In the genomic region with DNA sequence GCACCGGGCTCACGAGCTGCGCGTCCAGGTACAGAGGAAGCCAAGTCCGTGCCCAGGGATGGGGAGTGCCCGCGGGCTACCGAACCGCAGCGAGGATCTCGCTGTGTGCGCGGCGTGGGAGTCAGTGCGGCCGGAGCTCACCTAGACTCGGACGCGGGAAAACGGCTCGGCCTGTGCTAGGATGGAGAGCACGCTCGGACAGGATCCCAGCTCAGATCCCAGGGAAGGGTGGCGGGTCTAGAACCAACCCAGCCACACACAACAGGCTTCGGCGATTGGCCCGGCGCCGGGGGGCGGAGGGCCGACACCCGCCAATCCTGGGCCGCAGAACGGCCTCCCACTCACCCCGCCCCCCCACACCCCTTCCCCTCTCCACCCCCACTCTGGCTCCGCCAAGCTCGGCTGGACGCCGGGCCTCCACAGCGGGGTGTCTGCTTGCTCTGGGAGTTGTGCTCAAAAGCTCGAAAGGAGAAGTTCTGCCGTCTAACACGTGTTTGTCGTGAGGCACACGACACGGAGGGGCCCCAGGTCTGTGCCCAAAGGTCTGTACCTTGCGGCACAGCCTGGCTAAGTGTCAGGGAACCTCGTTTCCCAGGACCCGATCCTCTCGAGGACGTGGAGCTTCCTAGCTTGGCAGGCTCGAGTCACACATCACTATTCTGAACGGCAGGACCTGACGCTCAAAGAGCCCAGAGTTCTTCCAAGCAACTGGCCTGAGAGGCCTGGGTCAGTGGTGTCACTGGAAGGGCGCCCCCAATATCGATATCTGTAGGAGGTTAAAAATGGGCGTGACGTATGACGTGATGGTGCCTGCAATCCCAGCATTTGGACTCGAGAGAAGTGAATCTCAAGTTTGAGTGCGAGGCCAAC, we compare ENCODE assay signal across 8 mouse cellular contexts. TPM values are rescaled to one million over a fixed set of nuclear protein-coding genes. Genes with fewer than 3 reads are reported as not detected.
DNase-seq lines count a peak whose midpoint lies in the region; ATAC-seq and TF ChIP-seq lines count a peak whose summit lies in the region.

A gene (minus strand): TSS at position 297 of the 870 bp plus-strand sequence.

- H3K4me2 ChIP-seq in CH12.LX (ENCODE audit: insufficient read depth, low read depth, poor library complexity, severe bottlenecking), result peak within 1 kb of the TSS; percentile 64
- H3K4me2 ChIP-seq in forebrain, embryonic 14.5 days (ENCODE audit: low read length), result peak within 1 kb of the TSS; percentile 96
- H3K4me2 ChIP-seq in heart, postnatal 0 days (ENCODE audit: low read depth, low read length), result peak within 1 kb of the TSS; percentile 70
- peak within 1 kb of the TSS; percentile 99 for H3K4me2 ChIP-seq in neural tube, embryonic 15.5 days

- DNase-seq in CH12.LX (ENCODE audit: extremely low read depth), result no peak
- peak; percentile 82 for DNase-seq in brain, embryonic 14.5 days (ENCODE audit: low read depth)
- DNase-seq in forebrain, embryonic 14.5 days (ENCODE audit: low spot score), result peak; percentile 72
- DNase-seq in heart, postnatal 0 days (ENCODE audit: low spot score), result peak; percentile 49
- DNase-seq in kidney, postnatal 36 days, result peak; percentile 94
- peak; percentile 86 to 91 for DNase-seq in lung, adult 18-20 months
- peak; percentile 60 for DNase-seq in thymus, postnatal 14 days

- no peaks in the 10 kb centered on the region for H3K79me2 ChIP-seq in CH12.LX (replicated peaks; ENCODE audit: control insufficient read depth, extremely low read depth, insufficient read depth, poor library complexity, severe bottlenecking)

- TF ChIP-seq RAD21 in CH12.LX (IDR thresholded peaks at IDR 0.05; ENCODE audit: low read depth, low read length), result no peak

- TF ChIP-seq EP300 in CH12.LX (IDR thresholded peaks at IDR 0.05; ENCODE audit: low read length), result no peak
- TF ChIP-seq EP300 in heart, postnatal 0 days (IDR thresholded peaks at IDR 0.05; ENCODE audit: low read depth), result no peak

- dilution Hi-C loops in CH12.LX (cut with MboI; ENCODE audit: extremely low pct_ligation_motif_present, extremely low pct_unique_long_range_greater_than_20kb, low sequenced_read_pairs), result no loop called here

- no peak within 1 kb of the TSS for H3K27ac ChIP-seq in CH12.LX (ENCODE audit: insufficient read depth, low read depth)
- H3K27ac ChIP-seq in forebrain, embryonic 14.5 days (ENCODE audit: low read depth, low read length), result peak within 1 kb of the TSS; percentile 63
- H3K27ac ChIP-seq in heart, postnatal 0 days (ENCODE audit: low read depth), result no peak within 1 kb of the TSS
- H3K27ac ChIP-seq in neural tube, embryonic 15.5 days (replicated peaks), result peak within 1 kb of the TSS; percentile 71

- peak; percentile 22; the same call in 1 of the 2 replicates for TF ChIP-seq POLR2A in CH12.LX (IDR thresholded peaks at IDR 0.05; ENCODE audit: low read depth, low read length)
- TF ChIP-seq POLR2A in brain, embryonic 14.5 days (IDR thresholded peaks at IDR 0.05; ENCODE audit: borderline replicate concordance, extremely low read depth, insufficient read depth, insufficient read length, poor library complexity, severe bottlenecking), result no peak

- no peak within 1 kb of the TSS; the same call in 1 of the 2 replicates for H3K9ac ChIP-seq in CH12.LX (ENCODE audit: insufficient read depth, low read depth)
- peak within 1 kb of the TSS; percentile 67 for H3K9ac ChIP-seq in forebrain, embryonic 14.5 days (ENCODE audit: low read length)
- H3K9ac ChIP-seq in heart, postnatal 0 days (replicated peaks; ENCODE audit: low read depth, low read length), result 0 out of 2 replicates have a peak within 1 kb of the TSS, but pooled peaks have one; percentile 7
- peak within 1 kb of the TSS; percentile 56 for H3K9ac ChIP-seq in neural tube, embryonic 15.5 days (replicated peaks)

- peaks cover 33% of the 10 kb centered on the region for H3K27me3 ChIP-seq in CH12.LX (replicated peaks)
- peaks cover 12% of the 10 kb centered on the region; the same call in 1 of the 2 replicates for H3K27me3 ChIP-seq in forebrain, embryonic 14.5 days (replicated peaks; ENCODE audit: control insufficient read depth, insufficient read depth, low read length)
- peaks cover 18% of the 10 kb centered on the region for H3K27me3 ChIP-seq in heart, postnatal 0 days (ENCODE audit: control insufficient read depth, insufficient read depth, low read length)
- peaks cover 24% of the 10 kb centered on the region for H3K27me3 ChIP-seq in neural tube, embryonic 15.5 days (replicated peaks)

- in situ Hi-C loops in CH12.LX (cut with MboI; ENCODE audit: low pct_ligation_motif_present, low pct_unique_long_range_greater_than_20kb, low sequenced_read_pairs), result loop anchor here (25.0 kb wide), 1 partner anchor 275 kb away; no protein-coding TSS in a partner anchor

- ATAC-seq in forebrain, embryonic 14.5 days, result peak; percentile 78
- peak; percentile 87 for ATAC-seq in heart, postnatal 0 days (ENCODE audit: insufficient read depth, low read depth)
- ATAC-seq in neural tube, embryonic 15.5 days (ENCODE audit: low FRiP score), result peak; percentile 85

- TF ChIP-seq CTCF in CH12.LX (conservative IDR thresholded peaks at IDR 0.05 in 1 of 2, IDR thresholded peaks at IDR 0.05 in 1 of 2; ENCODE audit: low read depth in 2 of 2, low read length in 2 of 2), result no peak
- TF ChIP-seq CTCF in brain, embryonic 14.5 days (IDR thresholded peaks at IDR 0.05; ENCODE audit: borderline replicate concordance, extremely low read depth, insufficient read depth, insufficient read length), result no peak
- no peak for TF ChIP-seq CTCF in heart, postnatal 0 days (IDR thresholded peaks at IDR 0.05; ENCODE audit: low read depth)

- H3K4me1 ChIP-seq in CH12.LX (ENCODE audit: control insufficient read depth in 1 of 2, insufficient read depth in 2 of 2), result peaks cover 4 to 12% of the 10 kb centered on the region in 2 experiments
- H3K4me1 ChIP-seq in forebrain, embryonic 14.5 days (ENCODE audit: control insufficient read depth, insufficient read depth, low read length), result peaks cover 26% of the 10 kb centered on the region
- no peaks in the 10 kb centered on the region for H3K4me1 ChIP-seq in heart, postnatal 0 days (ENCODE audit: control insufficient read depth, insufficient read depth)
- peaks cover 20% of the 10 kb centered on the region for H3K4me1 ChIP-seq in neural tube, embryonic 15.5 days

- no peaks in the 10 kb centered on the region for H3K36me3 ChIP-seq in CH12.LX (replicated peaks in 1 of 2; ENCODE audit: control insufficient read depth in 1 of 2, insufficient read depth in 1 of 2, low read length in 1 of 2)
- H3K36me3 ChIP-seq in forebrain, embryonic 14.5 days (ENCODE audit: control insufficient read depth, insufficient read depth, low read length), result no peaks in the 10 kb centered on the region
- H3K36me3 ChIP-seq in heart, postnatal 0 days (replicated peaks; ENCODE audit: control insufficient read depth, insufficient read depth, low read length), result no peaks in the 10 kb centered on the region
- H3K36me3 ChIP-seq in neural tube, embryonic 15.5 days, result no peaks in the 10 kb centered on the region

- H3K9me3 ChIP-seq in CH12.LX (replicated peaks; ENCODE audit: low read length), result no peaks in the 10 kb centered on the region
- H3K9me3 ChIP-seq in forebrain, embryonic 14.5 days (replicated peaks; ENCODE audit: control insufficient read depth, low read length), result no peaks in the 10 kb centered on the region
- H3K9me3 ChIP-seq in heart, postnatal 0 days (replicated peaks; ENCODE audit: control insufficient read depth, low read length), result no peaks in the 10 kb centered on the region
- no peaks in the 10 kb centered on the region for H3K9me3 ChIP-seq in neural tube, embryonic 15.5 days (replicated peaks)

- WGBS in forebrain, embryonic 14.5 days, result 2% methylated on average over 51 of the region's 61 CpGs
- 5% methylated on average over 54 of the region's 61 CpGs for WGBS in heart, postnatal 0 days
- WGBS in neural tube, embryonic 15.5 days, result 3% methylated on average over 51 of the region's 61 CpGs

- peak within 1 kb of the TSS in 2 of 3 experiments; percentile 44 to 58 for H3K4me3 ChIP-seq in CH12.LX (replicated peaks in 1 of 3; ENCODE audit: low read depth in 2 of 3, low read length in 2 of 3, poor library complexity in 1 of 3)
- peak within 1 kb of the TSS; percentile 43 for H3K4me3 ChIP-seq in forebrain, embryonic 14.5 days (ENCODE audit: low read depth, low read length)
- H3K4me3 ChIP-seq in heart, postnatal 0 days (ENCODE audit: low read depth, low read length), result peak within 1 kb of the TSS; percentile 40
- peak within 1 kb of the TSS; percentile 56 for H3K4me3 ChIP-seq in neural tube, embryonic 15.5 days (replicated peaks)

TF ChIP-seq in CH12.LX, 34 proteins besides CTCF, POLR2A, EP300 and RAD21:
- TF ChIP-seq JUND (conservative IDR thresholded peaks at IDR 0.05; ENCODE audit: low read depth, low read length) (no peak), BHLHE40 (IDR thresholded peaks at IDR 0.05; ENCODE audit: low read depth, low read length) (peak; percentile 66), MAX (IDR thresholded peaks at IDR 0.05; ENCODE audit: low read length) (peak; percentile 50; the same call in 1 of the 2 replicates), MAFK (IDR thresholded peaks at IDR 0.05; ENCODE audit: insufficient replicate concordance, low read length) (no peak), POLR2AphosphoS2 (IDR thresholded peaks at IDR 0.05; ENCODE audit: low read depth, low read length) (no peak)

RNA-seq across cellular contexts. Expression of the gene that starts here (rescaled TPM):
- 1.4 and 1.5 TPM in 2 replicates for total RNA-seq in CH12.LX (2012; rRNA removed)
- 1.2 and 1.3 TPM in 2 replicates for total RNA-seq in CH12.LX (2014; rRNA removed)
- polyA plus RNA-seq in CH12.LX (2012; ENCODE audit: insufficient read length, low read depth), result 1.9 and 3.0 TPM in 2 replicates
- 5.4 and 7.2 TPM in 2 replicates for polyA plus RNA-seq in brain, embryonic 14.5 days (2012; rRNA removed)
- polyA plus RNA-seq in forebrain, embryonic 14.5 days (2014; fragmentation: Nextera tagmentation; extraction: Ambion mirVana), result 5.6 and 6.1 TPM in 2 replicates
- total RNA-seq in heart, postnatal 0 days (2014; rRNA removed; ENCODE audit: low replicate concordance), result 2.1 TPM in 1 of 2 replicates, not detected in the other
- polyA plus RNA-seq in heart, postnatal 0 days (2015; fragmentation: Nextera tagmentation; extraction: Ambion mirVana), result 0.27 and 0.36 TPM in 2 replicates
- polyA plus RNA-seq in neural tube, embryonic 15.5 days (2015; fragmentation: Nextera tagmentation; extraction: Ambion mirVana), result 12.0 and 12.4 TPM in 2 replicates

Comparison
In these comparisons a context has a peak if more than half of its experiments do, and no peak if none do; other contexts are left out.
1. H3K27ac ChIP-seq: peak in forebrain, embryonic 14.5 days (single experiment) and neural tube, embryonic 15.5 days (single experiment); none in CH12.LX (single experiment) and heart, postnatal 0 days (single experiment).
2. Peak in every context shown above with its lines, with median percentiles within 50 percentile points of each other: H3K4me2 ChIP-seq, H3K4me3 ChIP-seq and ATAC-seq.